Mouse (Mus musculus): Measurements from ENCODE around the gene Adat3.
"Not testable (repeated sequence)": the region's sequence is repeated elsewhere in the genome, so short reads cannot be mapped to it uniquely, and the experiment has no call there.

The Adat3 gene

GRCm38 (mm10) chr10:80635345-80635744 is 32.7 kb downstream of the Adat3 start:
- in situ Hi-C loops (cut with MboI; ENCODE audit: low sequenced_read_pairs): no loop called here

DNA sequence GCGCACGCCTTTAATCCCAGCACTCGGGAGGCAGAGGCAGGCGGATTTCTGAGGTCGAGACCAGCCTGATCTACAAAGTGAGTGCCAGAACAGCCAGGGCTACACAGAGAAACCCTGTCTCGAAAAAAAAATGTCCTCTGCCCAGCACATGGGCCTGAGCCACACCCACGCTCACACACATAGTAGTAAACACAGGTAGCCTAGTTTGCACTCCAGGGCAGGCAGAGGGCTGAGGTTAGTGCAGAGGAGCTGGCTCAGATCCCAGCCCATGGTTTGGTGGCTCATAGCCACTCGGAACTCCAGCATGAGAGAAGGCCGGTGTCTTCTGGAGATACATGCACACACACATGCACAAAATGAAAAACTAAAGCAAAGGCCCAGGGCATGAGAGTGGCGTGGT is 44.3 kb downstream of the Adat3 start:
- in situ Hi-C loops (cut with MboI; ENCODE audit: low sequenced_read_pairs): no loop called here

GRCm38 (mm10) chr10:80649910-80650309 is 47.2 kb downstream of the Adat3 start:
- in situ Hi-C loops (cut with MboI; ENCODE audit: low sequenced_read_pairs): not testable (repeated sequence)

GRCm38 (mm10) chr10:80650392-80650791 is 47.7 kb downstream of the Adat3 start:
- in situ Hi-C loops (cut with MboI; ENCODE audit: low sequenced_read_pairs): no loop called here

GRCm38 (mm10) chr10:80653156-80653720 is 50.6 kb downstream of the Adat3 start:
- in situ Hi-C loops (cut with MboI; ENCODE audit: low sequenced_read_pairs): no loop called here

DNA sequence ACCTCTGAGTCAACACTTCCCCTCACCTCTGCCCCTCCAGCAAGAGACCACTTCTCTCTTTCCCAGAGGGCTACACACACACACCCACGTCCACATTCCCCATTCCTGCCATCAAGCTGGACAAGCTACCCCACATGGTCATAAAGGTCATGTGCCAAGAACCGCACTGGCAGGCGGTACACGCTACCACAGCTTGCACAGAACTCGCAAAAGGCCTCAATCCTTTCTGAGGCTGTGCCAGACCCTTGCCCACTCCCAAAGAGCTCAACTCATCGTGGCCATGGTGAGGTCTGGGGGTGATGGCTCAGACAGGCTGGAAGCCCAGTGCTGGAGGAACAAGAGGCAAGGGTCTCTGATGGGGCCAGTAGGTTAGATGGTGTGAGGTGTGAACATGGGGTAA is 52.2 kb downstream of the Adat3 start:
- in situ Hi-C loops (cut with MboI; ENCODE audit: low sequenced_read_pairs): no loop called here

GRCm38 (mm10) chr10:80655406-80656129 is 52.9 kb downstream of the Adat3 start:
- in situ Hi-C loops (cut with MboI; ENCODE audit: low sequenced_read_pairs): no loop called here

DNA sequence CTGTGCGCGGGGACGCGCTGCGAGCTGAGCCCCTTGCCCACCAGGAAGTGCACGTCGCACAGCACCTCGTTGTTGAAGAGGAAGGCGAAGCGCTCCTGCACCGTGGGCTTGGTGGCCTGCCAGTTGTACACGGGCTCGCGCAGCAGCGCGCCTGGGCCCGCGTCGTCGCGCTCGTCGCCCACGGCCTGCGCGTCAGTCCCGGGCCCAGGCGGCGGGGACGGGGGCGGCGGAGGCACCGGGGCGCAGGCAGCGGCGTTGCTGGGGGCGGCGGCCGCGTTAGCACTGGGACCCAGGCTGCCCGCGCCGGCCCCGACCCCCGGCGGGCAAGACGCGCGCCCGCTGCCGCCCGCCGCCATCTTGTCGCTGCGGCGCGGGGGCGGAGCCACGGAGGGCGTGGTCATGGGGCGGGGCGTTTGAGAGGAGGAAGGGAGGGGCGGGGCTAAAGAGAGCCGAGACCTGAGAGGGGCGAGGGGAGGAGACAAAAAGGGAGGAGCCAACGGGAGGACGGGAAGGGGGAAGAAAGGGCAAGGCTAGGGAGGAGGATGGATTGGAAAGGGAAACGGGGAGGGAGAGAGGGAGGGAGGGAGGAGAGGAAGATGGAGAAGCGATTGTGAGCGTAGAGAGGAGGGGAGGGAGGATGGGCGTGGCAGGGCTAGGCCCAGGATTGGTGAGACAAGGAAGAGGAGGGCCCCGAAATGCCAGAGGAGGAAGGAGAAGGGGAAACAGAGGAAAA is 53.6 kb downstream of the Adat3 start:
- in situ Hi-C loops (cut with MboI; ENCODE audit: low sequenced_read_pairs): no loop called here

- in situ Hi-C loops (cut with MboI; ENCODE audit: low sequenced_read_pairs): no loop called here
These were observed 54.4 kb downstream of the Adat3 start, which contains the start of gene Btbd2 for GRCm38 (mm10) chr10:80656863-80657623. Gene Btbd2 (minus strand): TSS chr10:80657071.
